Mouse (Mus musculus) CH12.LX (cell line): ENCODE results near the gene Prph.

Experiments
- CTCF ChIP-seq, 2 experiments: IDR thresholded peaks in 1 of 2; conservative IDR thresholded peaks in 1 of 2; 2 replicates each; pipeline ENCODE4 v1.5.1; 2011 to 2012; ENCODE audit warnings: low read depth in 2 of 2, low read length in 2 of 2, improper control_type of control experiment in 1 of 2, inconsistent platforms in 1 of 2, mild to moderate bottlenecking in 1 of 2, moderate library complexity in 1 of 2
- KAT2A ChIP-seq: IDR thresholded peaks from 2 replicates; pipeline ENCODE4 v1.6.1; 2012; ENCODE audit warnings: low read length, improper control_type of control experiment, inconsistent platforms; ENCODE audit not compliant: insufficient replicate concordance
- USF2 ChIP-seq: conservative IDR thresholded peaks from 2 replicates; pipeline ENCODE4 v1.6.1; 2011; ENCODE audit warnings: low read depth, low read length, improper control_type of control experiment
- ZC3H11A ChIP-seq: IDR thresholded peaks from 2 replicates; pipeline ENCODE4 v1.6.1; 2012; ENCODE audit warnings: low read depth, mild to moderate bottlenecking, inconsistent platforms, low read length, improper control_type of control experiment

DNA sequence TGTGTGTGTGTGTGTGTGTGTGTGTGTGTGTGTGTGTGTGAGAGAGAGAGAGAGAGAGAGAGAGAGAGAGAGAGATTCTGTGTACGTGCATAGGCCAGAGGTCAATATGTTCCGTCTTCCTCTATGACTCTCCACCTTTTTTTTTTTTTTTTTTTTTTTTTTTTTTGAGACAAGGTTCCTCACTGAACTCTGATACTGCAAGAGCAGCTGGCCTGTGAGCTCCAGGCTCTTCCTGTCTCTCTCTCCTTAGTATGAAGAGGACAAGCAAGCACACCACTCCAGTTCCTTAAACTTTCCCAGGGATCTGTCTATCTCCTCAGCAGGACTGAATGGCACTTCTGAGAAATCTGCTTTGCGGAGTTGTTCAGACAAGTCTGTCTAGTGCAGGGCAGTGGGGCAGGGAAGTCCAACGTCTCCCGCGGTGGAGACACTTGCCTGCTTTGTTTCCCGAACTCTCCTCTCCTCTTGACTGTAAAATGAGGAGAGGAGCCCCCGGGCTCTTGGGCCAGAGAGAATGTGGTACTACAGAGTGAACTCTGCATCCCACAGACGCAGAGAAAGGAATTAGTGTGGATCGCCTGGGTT lies 26.0 kb upstream of the Prph start:
- no peak for TF ChIP-seq ZC3H11A
- TF ChIP-seq KAT2A: no peak
- no peak for TF ChIP-seq CTCF (conservative IDR thresholded peaks at IDR 0.05 in 1 of 2, IDR thresholded peaks at IDR 0.05 in 1 of 2; ENCODE audit: low read depth in 2 of 2, low read length in 2 of 2)
- TF ChIP-seq USF2: no peak
